Mouse (Mus musculus): ENCODE measurements at regions not wholly inside any gene's neighbourhood (a gene's known extent, or its start where the extent isn't known, plus 50 kb on each side); places are given as distances from the start of the nearest gene placed in this dataset.

DNA sequence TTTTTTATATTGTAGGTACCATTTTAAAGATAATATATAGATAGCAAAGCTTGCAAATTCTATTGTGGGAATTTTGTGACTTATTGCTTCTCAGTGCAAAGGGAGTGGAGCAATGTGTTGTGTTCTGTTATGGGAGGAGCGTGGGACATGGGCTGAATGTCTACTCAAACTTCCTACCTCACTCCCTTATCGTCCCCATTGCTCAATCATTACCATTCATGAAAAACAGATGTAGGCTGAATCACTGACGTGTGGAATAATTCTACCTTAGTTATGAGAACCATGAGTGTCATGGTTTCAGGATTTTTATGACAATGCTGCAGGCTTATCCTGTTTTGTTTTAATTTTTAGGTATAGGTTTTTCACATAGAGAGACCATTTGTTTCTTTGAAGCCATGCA, 119.0 kb upstream of the Ednra start:
- DNase-seq (ENCODE audit: inconsistent ontology term) = no peak

DNA sequence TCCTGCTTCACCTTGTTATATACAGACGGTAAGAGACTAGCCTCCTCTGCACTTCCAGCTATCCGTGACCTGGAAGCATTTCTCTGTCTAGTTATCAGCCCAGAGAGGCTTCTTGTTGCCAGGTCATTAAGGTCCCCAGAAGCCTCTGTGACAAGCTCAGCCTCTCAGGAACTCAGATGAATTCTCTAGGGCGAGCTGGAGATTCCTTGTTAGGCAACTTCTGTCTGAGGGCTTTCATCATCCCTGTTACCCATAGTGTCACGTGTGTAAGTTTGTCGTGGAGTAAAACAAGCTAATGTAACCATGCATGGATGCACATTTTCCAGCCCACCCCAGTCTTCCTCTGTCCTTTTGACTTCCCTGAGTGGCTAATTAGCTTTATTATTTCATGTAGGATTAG, 126.3 kb upstream of the Ednra start:
- DNase-seq (ENCODE audit: inconsistent ontology term) = no peak

DNA sequence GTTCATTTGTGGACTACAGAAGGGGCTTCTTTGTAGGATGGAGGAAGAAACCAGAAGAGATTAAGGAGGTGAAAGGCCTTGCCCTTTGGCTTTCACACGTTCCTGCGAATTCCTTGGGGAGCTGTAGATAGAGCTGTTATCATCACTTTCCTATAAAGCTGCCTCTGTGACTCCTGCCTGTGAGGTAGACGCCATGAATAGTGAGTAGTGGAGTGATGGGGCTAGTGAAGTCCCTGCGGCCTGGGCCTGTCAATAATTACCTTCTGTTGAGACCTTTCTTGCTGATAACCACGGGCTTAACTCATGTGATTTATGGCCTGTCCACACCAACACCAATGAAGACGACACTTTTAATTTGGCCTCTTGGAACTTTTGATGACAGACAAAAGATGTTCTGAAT, 146.0 kb upstream of the Ednra start:
- no peak for DNase-seq (ENCODE audit: inconsistent ontology term)

DNA sequence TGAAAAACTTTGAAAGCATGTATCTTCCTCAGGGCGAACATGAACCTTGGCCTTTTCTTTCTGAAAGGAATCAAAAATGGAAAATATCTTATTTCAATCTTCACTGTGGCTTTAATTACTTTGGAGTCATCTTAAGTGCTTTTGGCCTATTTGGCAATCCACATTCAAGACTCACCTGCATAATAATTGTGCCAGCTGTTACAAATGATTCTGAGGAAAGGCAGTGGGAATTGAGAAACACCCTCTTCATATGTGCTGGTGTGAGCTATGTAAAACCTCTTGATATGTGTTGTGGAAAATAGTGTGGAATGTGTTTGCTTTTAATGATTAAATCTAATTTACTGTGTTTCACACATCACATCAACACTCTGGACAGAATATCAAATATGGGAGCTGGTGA, 148.5 kb upstream of the Ednra start:
- no peak for DNase-seq (ENCODE audit: inconsistent ontology term)

DNA sequence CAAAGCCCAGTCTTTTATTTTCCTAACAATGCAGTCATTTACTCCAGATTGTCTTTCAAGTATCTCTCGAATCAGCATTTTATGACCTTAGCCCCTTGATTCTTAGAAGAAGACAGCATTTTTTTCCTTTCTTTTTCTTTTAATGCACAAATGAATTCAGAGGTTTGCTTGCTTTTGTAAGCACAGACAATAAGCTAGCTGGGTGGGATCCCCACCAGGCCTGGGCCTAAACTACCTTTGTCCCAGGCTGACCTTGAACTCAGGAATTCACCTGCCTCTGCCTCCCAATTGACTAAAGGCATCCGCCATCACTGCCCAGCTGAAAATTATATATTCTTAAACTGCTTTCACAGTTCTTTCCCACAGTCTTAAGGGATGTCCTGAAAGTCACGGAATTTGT, 195.5 kb upstream of the Ednra start:
- DNase-seq (ENCODE audit: inconsistent ontology term) = no peak

DNA sequence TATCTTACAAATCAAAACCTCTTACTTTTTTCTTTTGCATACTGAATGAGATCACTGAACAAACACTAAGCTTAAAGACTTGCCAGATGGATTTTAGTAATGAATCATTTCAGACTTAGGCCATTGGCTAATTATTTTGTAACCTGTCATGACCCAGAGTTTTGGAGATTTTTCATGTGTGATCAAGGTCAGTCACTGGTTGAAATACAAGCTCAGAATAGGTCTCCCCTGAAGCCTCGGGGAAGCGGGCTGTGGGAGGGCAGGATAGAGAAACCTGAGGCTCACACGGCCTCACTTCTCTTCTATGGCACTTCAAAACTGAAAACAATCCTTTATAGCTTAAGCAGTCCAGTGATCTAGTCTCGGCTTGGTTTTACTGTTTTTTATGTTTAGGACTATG, 197.6 kb upstream of the Ednra start:
- no peak for DNase-seq (ENCODE audit: inconsistent ontology term)

DNA sequence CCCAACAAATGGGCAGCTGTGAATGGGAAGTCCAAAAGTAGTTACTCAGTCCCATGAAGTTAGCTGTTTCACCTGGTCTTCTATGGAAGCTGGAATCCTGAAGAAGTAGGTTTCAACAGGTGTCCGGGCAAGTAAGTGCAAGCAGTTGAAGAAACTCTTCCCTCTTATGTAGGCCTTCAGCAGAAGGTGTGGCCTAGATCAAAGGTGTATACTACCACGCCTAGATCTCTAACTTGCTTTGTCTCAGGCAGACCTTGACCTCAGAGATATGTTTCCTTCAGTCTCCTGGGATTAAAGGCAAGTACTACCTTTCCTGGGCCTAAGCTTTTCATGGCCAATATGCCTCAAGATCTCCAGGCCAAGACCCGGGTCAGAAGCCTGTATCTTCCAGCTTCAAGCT, 223.4 kb upstream of the Ednra start:
- DNase-seq (ENCODE audit: inconsistent ontology term) = no peak

DNA sequence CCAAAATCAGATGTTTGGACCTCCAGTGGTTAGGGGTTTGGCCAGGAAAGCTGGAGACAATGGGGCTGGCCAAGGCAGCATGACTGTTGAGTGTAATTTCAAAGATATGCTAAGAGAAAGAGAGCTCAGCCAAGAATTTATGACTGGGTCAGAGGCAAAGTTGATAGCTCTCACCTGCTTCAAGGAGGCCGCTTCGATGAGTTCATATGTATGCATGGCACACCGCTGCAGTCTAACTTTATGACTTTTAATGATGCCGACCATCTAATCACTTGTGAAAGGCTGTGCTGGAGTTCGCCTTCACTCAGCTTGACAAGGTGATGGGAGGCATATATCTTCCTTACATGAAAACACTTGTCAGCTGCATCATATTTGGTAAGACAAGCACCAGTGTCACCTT, 225.4 kb upstream of the Ednra start:
- DNase-seq (ENCODE audit: inconsistent ontology term) = no peak

DNA sequence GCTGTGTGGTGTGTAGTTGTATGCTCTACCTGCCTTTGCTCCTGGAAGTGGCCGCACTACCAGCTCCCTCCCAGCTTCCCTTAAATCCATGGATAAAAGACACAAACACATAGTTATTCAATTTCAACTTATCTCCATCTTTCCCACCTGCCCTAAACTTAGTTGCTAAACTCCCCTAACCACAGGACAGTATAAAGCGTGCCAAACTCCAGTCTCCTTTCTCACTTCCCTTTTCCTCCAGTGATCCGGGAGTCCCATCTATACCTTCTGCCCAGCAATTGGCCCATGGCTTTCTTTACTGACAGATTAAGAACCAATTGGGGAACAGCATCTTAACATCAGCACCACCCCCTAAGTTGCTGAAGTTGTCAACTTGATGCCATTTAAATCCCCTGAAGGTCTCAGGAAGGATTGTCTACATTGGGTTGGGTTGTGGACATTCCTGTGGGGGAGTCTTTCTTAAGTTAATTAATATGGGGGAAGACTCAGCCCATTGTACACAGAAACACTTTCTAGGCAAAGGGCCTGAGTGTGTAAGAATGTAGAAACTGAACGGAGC, 234.6 kb upstream of the Ednra start:
- DNase-seq (ENCODE audit: inconsistent ontology term) = no peak

DNA sequence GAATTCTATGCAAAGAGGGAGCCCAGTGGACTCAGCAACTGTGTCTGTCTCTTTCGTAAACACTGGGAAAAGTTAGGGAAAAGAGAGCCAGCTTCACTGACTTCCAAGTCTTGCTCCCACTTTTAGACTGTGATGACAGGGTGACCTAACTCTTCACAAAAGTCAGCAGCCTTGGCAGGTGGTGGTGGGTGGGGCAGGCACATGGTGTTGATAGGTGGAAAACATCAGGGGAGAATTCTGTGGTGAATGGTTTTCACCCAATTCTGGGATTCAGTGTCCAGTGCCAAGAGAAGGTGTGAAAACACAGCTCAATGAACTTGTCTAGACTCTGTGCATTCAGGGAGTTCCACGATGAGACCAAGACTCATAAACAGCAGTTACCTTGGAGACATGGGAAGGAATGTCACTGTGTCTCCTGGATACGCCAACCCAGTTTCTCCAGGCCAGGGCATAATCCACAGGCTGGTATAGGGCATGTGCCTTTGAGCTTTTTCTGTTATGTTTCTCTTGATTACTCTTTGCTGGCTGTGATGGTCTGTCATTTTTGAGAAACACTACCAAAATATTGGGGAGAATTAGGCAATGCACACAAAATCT, 238.9 kb upstream of the Ednra start:
- DNase-seq (ENCODE audit: inconsistent ontology term) = peak; percentile 3

DNA sequence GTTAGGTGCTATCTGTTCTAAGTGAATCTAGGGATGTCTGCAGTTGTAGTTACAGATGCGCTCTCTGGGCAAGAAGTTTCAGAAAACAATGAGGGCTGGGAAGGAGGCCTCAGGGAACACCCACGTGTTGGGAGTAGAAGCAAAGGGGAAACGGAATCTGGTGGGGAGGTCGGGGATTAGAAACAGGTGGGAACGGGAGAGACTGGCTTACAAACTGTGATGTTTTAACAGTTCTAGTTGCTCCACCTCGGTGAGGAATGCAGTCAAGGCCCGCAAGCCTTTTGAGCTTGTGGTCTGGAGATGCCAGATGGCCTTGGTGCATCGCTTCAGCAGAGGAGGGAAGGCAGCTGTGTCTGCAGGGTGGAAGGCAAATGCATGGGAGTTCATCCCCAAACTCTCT, 242.7 kb upstream of the Ttc29 start:
- DNase-seq (ENCODE audit: inconsistent ontology term) = no peak

DNA sequence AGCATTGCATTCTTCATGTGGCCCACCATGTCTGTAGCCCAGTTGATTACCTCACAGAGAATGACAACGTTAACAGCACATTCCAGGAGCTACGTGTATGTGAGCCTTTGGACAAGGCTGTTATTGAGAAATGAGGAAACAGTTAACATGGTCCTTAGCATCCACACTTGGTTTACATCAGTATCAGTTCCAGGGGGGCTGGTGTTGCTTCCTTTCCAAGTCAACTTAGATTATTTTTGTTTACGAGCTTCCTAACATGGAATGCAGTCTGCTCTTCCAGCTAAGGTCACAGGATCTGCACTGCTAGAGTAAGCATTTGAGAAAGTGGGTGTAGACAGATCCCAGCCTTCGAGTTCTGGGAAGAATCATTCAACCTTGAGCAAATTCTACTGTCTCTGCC, 239.4 kb upstream of the Ttc29 start:
- DNase-seq (ENCODE audit: inconsistent ontology term) = no peak

DNA sequence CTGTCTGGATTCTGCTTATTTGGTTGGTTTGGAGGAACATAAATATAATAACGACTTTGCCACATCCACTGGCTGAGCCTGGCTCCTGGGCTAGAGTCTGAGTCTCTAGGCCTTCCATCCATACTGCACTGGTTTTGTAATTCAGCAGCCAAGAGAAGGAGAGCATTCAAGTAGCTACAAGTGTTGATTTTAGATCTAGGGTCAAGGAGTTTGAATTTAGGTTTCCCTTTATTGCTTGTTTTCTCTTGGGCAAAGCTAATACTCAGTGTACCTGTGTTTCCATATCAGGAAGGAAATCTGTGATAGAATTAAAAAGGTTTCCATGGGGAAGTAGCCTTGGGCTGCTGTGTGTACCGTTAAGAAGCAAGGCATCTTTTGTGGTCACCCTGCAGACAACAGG, 234.0 kb upstream of the Ttc29 start:
- DNase-seq (ENCODE audit: inconsistent ontology term) = no peak

DNA sequence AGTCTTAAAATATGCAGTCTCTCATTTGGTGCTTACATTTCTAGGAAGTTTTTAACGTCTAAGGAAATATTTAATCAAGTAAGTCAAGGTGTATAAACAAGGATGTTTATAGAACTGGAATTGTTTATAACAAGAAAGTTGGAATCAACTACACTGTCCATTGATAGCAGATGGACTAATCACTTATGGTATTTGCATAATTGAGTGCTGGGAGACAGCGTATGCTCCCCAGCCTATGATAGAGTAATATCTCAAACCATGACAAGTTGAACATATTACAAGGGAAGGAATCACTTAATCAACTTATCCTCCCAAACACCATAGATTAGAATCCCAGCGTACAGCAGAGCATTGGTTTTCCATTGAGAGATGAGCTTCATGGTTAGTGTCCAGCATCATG, 232.4 kb upstream of the Ttc29 start:
- no peak for DNase-seq (ENCODE audit: inconsistent ontology term)

DNA sequence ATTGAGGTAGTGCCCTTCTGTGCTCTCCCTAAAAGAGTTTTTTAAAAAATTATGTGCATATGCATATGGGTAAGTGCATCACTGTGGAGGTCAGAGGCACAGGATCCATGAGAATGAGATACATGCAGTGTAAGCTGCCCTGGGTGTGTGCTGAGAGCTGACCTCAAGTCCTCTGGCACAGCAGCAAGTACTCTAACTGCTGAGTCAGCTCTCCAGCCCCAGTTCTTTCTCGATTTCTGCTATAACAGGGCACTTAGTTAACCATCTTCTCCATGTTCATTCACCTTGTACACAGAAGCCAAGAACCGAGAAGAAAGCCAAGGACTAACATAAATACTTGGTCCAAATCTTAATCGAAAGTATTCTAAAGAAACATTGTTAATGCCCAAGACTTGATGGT, 231.1 kb upstream of the Ttc29 start:
- DNase-seq (ENCODE audit: inconsistent ontology term) = no peak

DNA sequence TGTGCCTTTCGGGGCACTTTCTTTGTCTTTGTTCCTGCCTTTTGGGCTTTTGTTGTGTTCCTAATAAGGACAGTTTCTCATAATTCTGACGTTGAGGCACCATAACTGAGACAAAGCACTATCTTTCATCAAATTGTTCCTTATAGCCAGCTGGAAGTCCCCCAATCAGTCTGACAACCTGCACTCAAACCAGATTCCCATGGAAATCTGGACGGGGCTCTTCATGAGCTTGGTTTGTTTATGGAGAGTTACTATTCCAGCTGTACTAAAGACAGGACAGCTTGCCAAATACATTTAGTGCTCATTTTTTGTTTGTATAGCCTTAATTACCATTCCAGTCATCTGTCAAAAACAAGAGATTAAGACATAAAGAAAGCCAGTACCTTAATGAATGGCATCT, 229.6 kb upstream of the Ttc29 start:
- no peak for DNase-seq (ENCODE audit: inconsistent ontology term)

DNA sequence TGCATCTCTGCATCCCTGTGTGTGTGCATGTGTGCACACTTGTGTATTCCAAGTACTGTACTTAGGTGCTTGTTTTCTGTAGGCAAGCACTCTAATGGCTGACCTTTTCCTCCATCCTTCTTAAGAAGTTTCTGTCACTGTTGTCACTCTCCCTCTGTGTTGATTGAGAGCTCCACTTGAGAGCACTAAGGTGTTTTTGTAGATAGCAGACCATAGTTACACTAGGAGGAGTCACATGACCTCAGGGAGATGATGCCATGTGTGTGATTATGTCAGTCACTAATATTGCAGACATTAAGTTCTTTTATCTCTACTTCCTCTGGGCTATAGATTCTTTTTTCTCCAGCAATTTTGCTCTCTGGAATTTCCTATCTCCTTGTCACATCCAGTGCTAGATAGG, 225.9 kb upstream of the Ttc29 start:
- DNase-seq (ENCODE audit: inconsistent ontology term) = no peak

DNA sequence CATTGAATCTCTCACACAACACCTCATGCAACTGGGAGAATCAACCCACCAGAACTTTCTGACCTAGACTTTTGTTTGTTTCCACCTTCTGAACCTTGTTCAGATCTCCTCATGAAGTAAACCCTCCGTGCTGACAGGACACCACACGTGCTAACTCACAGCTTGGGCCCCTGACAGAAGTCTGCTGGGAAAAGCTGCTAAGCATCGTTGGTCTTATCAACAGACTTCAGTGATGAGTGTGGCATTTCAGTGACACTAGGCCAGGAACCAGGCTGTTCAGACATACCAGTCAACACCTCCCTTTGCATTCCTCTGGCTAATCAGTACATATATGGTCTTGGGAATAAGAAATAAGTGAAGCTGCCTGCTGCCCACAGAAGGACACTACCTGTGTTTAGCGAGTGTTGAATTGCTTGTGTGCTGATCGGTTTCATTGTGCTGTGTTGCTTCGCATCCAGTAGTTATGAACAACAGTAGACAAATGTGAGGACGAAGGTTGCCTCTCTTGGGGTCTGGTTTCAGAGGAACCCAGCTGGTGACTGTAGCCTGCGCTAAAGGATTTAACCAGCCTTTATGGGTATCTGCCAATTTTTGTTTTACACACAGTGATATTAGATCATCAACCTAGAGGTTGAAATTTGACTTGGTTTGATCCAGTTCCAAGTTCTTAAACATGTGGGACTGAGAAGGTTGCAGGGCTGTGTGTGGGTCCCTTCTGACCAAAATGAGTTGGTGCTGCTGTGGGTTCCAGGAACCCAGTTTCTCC, 224.6 kb upstream of the Ttc29 start:
- DNase-seq (ENCODE audit: inconsistent ontology term) = no peak

DNA sequence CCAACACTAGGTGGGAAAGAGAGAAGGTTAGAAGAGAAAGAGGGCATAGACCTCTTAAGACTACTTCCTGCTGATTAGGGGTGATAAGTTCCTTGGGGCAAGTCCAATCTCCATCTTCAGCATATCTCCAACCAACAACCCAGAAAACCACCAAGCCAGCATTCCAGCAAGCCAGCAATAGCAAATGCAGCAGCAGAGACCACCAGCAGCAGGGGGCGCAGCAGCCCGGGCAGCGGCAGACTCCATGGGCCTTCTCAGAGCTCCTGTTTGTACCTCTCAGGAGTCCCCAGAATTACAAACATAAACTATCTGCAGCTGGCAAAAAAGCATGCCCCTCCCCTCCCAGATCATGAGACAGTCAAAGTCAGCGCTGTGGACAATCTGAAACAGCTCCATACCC, 222.0 kb upstream of the Ttc29 start:
- DNase-seq (ENCODE audit: inconsistent ontology term) = no peak

DNA sequence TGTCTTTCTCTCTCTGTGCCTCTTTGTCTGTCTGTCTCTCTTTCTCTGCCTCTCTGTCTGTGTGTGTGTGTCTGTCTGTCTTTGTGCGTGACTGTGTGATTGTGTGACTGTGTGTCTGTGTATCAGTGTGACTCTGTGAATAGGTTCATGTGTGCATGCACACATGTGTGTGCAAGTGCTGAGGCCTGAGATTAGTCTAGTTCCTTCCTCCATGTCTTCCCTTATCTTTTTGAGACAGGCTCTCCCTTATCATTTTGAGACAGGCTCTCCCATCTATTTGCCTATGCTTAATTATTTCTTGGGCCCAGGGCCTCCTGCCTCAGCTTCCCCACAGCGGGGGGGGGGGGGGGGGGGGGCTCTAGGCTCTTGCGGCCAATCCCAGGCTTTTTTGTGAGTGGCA, 212.8 kb upstream of the Ttc29 start:
- no peak for DNase-seq (ENCODE audit: inconsistent ontology term)

DNA sequence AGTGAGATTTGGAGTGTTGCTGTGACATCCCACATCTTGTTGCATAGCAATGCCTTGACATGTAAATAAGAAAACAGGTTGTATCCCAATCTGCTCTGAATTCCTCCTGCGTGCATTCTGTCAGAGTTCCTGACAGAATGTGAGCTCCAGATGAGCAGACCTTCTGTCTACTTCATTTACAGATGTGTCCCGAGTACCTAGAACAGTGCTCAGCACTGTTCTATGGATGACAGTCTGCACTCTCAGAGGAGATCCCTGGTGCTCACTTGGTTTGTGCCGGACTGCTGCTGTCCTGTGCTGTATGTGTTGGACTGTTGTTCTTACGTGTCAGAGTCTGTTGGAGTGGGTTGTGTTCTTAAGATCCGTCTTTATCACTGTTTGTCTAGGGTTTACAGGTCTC, 211.4 kb upstream of the Ttc29 start:
- DNase-seq (ENCODE audit: inconsistent ontology term) = no peak

DNA sequence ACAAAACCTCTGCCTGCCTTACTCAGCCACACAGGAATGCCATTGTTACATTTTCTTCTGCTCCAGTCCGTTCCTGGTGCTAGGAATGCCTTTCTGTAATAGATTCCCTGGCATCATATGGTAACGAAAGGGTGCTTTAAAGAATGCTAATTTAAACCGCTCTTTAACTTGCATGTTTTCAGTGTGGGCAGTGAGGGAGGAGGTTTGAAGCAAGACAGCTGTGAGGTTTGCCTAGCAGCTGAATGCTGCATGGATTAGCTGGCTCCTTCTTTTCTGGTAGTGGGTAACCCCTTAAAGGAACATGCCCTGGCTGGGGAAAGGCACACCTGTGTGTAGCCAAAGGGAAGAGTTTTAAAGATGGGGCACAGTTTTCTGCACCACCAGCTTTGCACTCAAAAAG, 211.0 kb upstream of the Ttc29 start:
- DNase-seq (ENCODE audit: inconsistent ontology term) = peak; percentile 49

DNA sequence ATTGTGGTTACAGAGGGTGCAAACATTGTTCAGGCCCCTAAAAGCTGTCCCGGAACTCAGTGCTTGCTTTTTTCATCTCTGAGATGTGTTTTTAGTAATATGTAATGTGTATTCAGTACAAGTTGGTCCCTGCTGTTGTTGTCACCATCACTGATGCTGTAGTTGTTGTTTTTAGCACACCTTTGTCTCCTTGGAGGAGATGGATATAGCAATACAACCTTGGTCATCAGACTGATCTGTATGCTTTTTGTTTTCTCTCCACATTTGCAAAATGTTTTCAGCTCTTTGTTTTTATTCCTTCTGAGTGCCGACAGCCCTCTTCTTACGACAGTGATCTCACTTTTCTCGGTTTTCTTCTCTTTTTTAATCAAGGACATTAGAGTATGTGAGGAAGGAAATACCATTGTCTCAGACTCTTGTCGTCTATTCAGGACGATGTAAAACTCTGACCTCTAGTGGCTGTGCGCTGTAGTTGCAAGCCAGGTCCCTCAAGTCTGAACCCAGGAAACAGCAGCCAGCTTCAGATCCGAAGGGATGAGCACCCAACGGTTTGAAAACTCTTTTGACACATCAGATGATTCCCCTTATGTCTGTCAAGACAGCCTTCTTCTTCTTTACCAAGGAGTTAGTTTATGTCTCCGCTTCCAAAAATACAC, 209.1 kb upstream of the Ttc29 start:
- peak; percentile 42 for DNase-seq (ENCODE audit: inconsistent ontology term)

Measured in Muller cell, postnatal 12 days (primary cell).